Mouse (Mus musculus) ES-E14 (cell line): Measurements from ENCODE around the gene Mrpl45. TPM values are rescaled to one million over a fixed set of nuclear protein-coding genes. Genes with fewer than 3 reads are reported as not detected.

Experiments used
- DNase-seq: peaks from one replicate; pipeline ENCODE4 v3.0.0-alpha.2; 2013; ENCODE audit warnings: low read depth, low spot score
- H3K27ac ChIP-seq: 2 replicates; pipeline ENCODE4 v1.5.1; 2012; ENCODE audit warnings: low read depth, mild to moderate bottlenecking, low read length, moderate library complexity, mixed read lengths; ENCODE audit not compliant: poor library complexity, insufficient read depth, severe bottlenecking
- H3K36me3 ChIP-seq: 2 replicates; pipeline ENCODE4 v1.6.1; 2012; ENCODE audit warnings: mild to moderate bottlenecking, low read length, moderate library complexity, mixed read lengths; ENCODE audit not compliant: control insufficient read depth, poor library complexity, insufficient read depth, severe bottlenecking
- H3K4me1 ChIP-seq, 2 experiments: fragments of 150-350 bp in 1 of 2; sonication (generic) in 1 of 2; 2 replicates each; pipeline ENCODE4 v1.6.1; 2012; ENCODE audit warnings: low read length in 2 of 2, mild to moderate bottlenecking in 1 of 2, mixed read lengths in 1 of 2; ENCODE audit not compliant: control insufficient read depth in 2 of 2, insufficient read depth in 2 of 2, poor library complexity in 1 of 2
- H3K4me3 ChIP-seq, 2 experiments: fragments of 150-350 bp in 1 of 2; sonication (generic) in 1 of 2; 2 replicates each; pipeline ENCODE4 v1.5.1; 2012; ENCODE audit warnings: low read length in 2 of 2, low read depth in 1 of 2, mild to moderate bottlenecking in 1 of 2, mixed read lengths in 1 of 2; ENCODE audit not compliant: insufficient read depth in 1 of 2, poor library complexity in 1 of 2, severe bottlenecking in 1 of 2
- H3K9ac ChIP-seq: 2 replicates; pipeline ENCODE4 v1.6.1; 2012; ENCODE audit warnings: low read depth, mild to moderate bottlenecking, low read length, mixed read lengths; ENCODE audit not compliant: poor library complexity, insufficient read depth, severe bottlenecking
- H3K9me3 ChIP-seq: fragments of 150-350 bp; sonication (generic); 2 replicates; pipeline ENCODE4 v1.6.1; 2012; ENCODE audit warnings: low read depth, mild to moderate bottlenecking, low read length; ENCODE audit not compliant: control insufficient read depth, insufficient read depth
- CHD2 ChIP-seq: IDR thresholded peaks from 2 replicates; pipeline ENCODE4 v1.6.1; 2014; ENCODE audit warnings: mild to moderate bottlenecking, low read depth, low read length, inconsistent platforms
- HCFC1 ChIP-seq: IDR thresholded peaks from 2 replicates; pipeline ENCODE4 v1.6.1; 2012; ENCODE audit warnings: low read length, inconsistent platforms, borderline replicate concordance; ENCODE audit not compliant: insufficient read depth
- MAFK ChIP-seq: IDR thresholded peaks from 2 replicates; pipeline ENCODE4 v1.6.1; 2014; ENCODE audit warnings: mild to moderate bottlenecking, low read depth, low read length, inconsistent platforms; ENCODE audit not compliant: insufficient read depth
- ZC3H11A ChIP-seq: IDR thresholded peaks from 2 replicates; pipeline ENCODE4 v1.6.1; 2012; ENCODE audit warnings: low read depth, mild to moderate bottlenecking, inconsistent platforms, low read length, borderline replicate concordance
- ZNF384 ChIP-seq: IDR thresholded peaks from 2 replicates; pipeline ENCODE4 v1.6.1; 2012; ENCODE audit warnings: low read depth, low read length, inconsistent platforms
- in situ Hi-C, 2 experiments: fragments of 600-800 bp; cut with MboI; formaldehyde crosslinking; loops; one replicate each; pipeline ENCODE4 v1.15.1; 2025; ENCODE audit warnings: low sequenced_read_pairs in 2 of 2, inconsistent platforms in 1 of 2; ENCODE audit not compliant: unreplicated experiment in 2 of 2
- total RNA-seq: library from RNA; depleted of rRNA; stranded (reverse); fragments of 300-350 nt; gene quantifications from 2 replicates; pipeline ENCODE4 v1.2.3, GENCODE M21; 2012

Mrpl45 gene
- total RNA-seq, 1 experiment: 76.8 TPM

GRCm38 (mm10) chr11:97292731-97293130, 22.8 kb upstream of the Mrpl45 start:
- TF ChIP-seq ZC3H11A (no peak), HCFC1 (no peak), MAFK (0 out of 2 replicates have a peak, but pooled peaks have one; percentile 2), ZNF384 (peak; percentile 92), CHD2 (no peak)

DNA sequence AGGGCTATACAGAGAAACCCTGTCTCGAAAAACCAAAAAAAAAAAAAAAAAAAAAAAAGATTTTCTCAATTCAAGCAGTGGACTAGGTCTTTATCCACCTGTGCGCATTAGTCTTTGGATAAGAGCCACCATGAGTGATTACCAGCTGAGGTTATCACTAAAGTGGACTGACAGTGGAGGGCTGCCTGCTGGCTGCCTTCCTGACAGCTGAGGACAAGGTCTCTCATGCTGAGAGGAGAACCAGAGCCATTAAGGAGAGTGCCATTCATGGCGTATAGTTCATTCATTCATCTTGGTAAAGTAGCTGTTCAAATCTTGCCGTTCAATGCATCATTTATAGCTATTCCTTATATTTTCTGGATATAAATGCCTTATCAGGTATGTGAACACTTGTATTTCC, 19.0 kb upstream of the Mrpl45 start:
- no peak overlapping the region for H3K4me3 ChIP-seq

More at GRCm38 (mm10) chr11:97292731-97293130, 22.8 kb upstream of the Mrpl45 start:
- in situ Hi-C loops: no loop called here
- Histone ChIP-seq H3K36me3 (no peaks in the 10 kb centered on the region), H3K27ac (peak overlapping the region; percentile 67), H3K4me3 (no peak overlapping the region), H3K9ac (no peak overlapping the region), H3K9me3 (no peaks in the 10 kb centered on the region), H3K4me1 (peaks cover 10 to 15% of the 10 kb centered on the region in 2 experiments)
- no peak for DNase-seq

GRCm38 (mm10) chr11:97299939-97300338, 15.6 kb upstream of the Mrpl45 start:
- in situ Hi-C loops: no loop called here
- Histone ChIP-seq H3K4me1 (peaks cover 6 to 15% of the 10 kb centered on the region in 2 experiments; a peak in 3 of 4 replicates), H3K36me3 (no peaks in the 10 kb centered on the region), H3K27ac (no peak overlapping the region), H3K4me3 (no peak overlapping the region), H3K9me3 (no peaks in the 10 kb centered on the region), H3K9ac (no peak overlapping the region)
- DNase-seq: no peak
- TF ChIP-seq HCFC1: no peak
- TF ChIP-seq ZC3H11A: no peak
- TF ChIP-seq CHD2: no peak
- no peak for TF ChIP-seq MAFK
- no peak for TF ChIP-seq ZNF384

More for the DNA sequence above, 19.0 kb upstream of the Mrpl45 start:
- no peak overlapping the region for H3K9ac ChIP-seq
- no peak for DNase-seq
- no peak overlapping the region for H3K27ac ChIP-seq
- TF ChIP-seq MAFK: no peak
- no peak for TF ChIP-seq CHD2
- no peak for TF ChIP-seq ZNF384
- no peak for TF ChIP-seq HCFC1
- TF ChIP-seq ZC3H11A: no peak
- H3K4me1 ChIP-seq: peaks cover 4 to 5% of the 10 kb centered on the region in 2 experiments; a peak in 2 of 4 replicates
- no peaks in the 10 kb centered on the region for H3K9me3 ChIP-seq
- in situ Hi-C loops: no loop called here
- no peaks in the 10 kb centered on the region for H3K36me3 ChIP-seq

DNA sequence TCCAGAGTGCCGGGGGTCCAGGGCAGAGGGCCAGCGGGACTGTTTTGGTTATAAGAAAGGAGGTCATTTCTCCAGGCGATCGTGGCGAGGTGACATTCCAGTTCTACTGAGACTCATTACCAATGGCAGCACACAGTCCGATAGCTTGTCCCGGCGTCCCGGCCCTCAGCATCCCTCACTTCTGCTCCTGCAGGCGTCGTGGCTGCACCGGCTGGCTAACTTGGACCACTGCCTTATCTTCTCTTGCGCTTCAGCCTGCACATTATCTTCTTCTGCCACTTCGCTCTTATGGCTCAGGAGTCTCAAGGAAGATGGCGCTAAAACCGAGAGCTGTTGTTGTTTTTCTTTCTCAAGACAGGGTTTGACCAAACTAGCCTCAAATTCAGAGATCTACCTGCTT, 14.1 kb upstream of the Mrpl45 start:
- no peak for TF ChIP-seq HCFC1
- no peak for TF ChIP-seq ZNF384
- TF ChIP-seq ZC3H11A: no peak
- TF ChIP-seq CHD2: no peak
- no peak for TF ChIP-seq MAFK
- in situ Hi-C loops: no loop called here
- Histone ChIP-seq H3K9ac (no peak overlapping the region), H3K27ac (no peak overlapping the region; the same call in 1 of the 2 replicates), H3K4me3 (no peak overlapping the region), H3K9me3 (no peaks in the 10 kb centered on the region), H3K36me3 (no peaks in the 10 kb centered on the region), H3K4me1 (peaks cover 6 to 16% of the 10 kb centered on the region in 2 experiments; a peak in 3 of 4 replicates)
- no peak for DNase-seq

GRCm38 (mm10) chr11:97302231-97302781, 13.2 kb upstream of the Mrpl45 start:
- DNase-seq: no peak
- peak overlapping the region; percentile 21; the same call in 1 of the 2 replicates for H3K9ac ChIP-seq
- no peaks in the 10 kb centered on the region for H3K9me3 ChIP-seq
- peaks cover 6 to 19% of the 10 kb centered on the region in 2 experiments; a peak in 3 of 4 replicates for H3K4me1 ChIP-seq
- H3K36me3 ChIP-seq: no peaks in the 10 kb centered on the region
- H3K27ac ChIP-seq: peak overlapping the region; percentile 54; the same call in 1 of the 2 replicates
- H3K4me3 ChIP-seq: no peak overlapping the region
- TF ChIP-seq ZC3H11A (no peak), MAFK (no peak), ZNF384 (peak; percentile 70)
- in situ Hi-C loops: no loop called here
